Mouse (Mus musculus) left cerebral cortex, adult 8-10 months (tissue): ENCODE data around the gene Prkcd. TPM values are rescaled to one million over a fixed set of nuclear protein-coding genes. Genes with fewer than 3 reads are reported as not detected.
"Not testable (repeated sequence)": the region's sequence is repeated elsewhere in the genome, so short reads cannot be mapped to it uniquely, and the experiment has no call there.

Experiments
- DNase-seq, 2 experiments: peaks; one replicate each; pipeline ENCODE4 v3.0.0; 2022; ENCODE audit warnings: low spot score in 2 of 2
- total RNA-seq, 4 experiments: library from RNA; stranded (reverse); gene quantifications; 2 replicates each; pipeline ENCODE4 v1.2.4; 2022

Prkcd gene
- total RNA-seq, 4 experiments from 2014 or later = 16.0 to 47.2 (median 18.0) TPM

- DNase-seq = no peak
Measured at GRCm38 (mm10) chr14:30608176-30608575, 17.8 kb downstream of the Prkcd start.

- DNase-seq = no peak
Measured at GRCm38 (mm10) chr14:30607696-30608095, 18.3 kb downstream of the Prkcd start.

- DNase-seq = no peak
Measured at GRCm38 (mm10) chr14:30606817-30607216, 19.2 kb downstream of the Prkcd start.

GRCm38 (mm10) chr14:30597142-30597541, 28.9 kb downstream of the Prkcd start:
- DNase-seq = no peak

- DNase-seq = no peak
Measured at GRCm38 (mm10) chr14:30596407-30596806, 29.6 kb downstream of the Prkcd start.

GRCm38 (mm10) chr14:30595576-30596313, 30.3 kb downstream of the Prkcd start:
- DNase-seq = no peak

GRCm38 (mm10) chr14:30594092-30594695, 31.8 kb downstream of the Prkcd start:
- peak in 1 of 2 experiments; percentile 38 for DNase-seq

GRCm38 (mm10) chr14:30593279-30594091, 32.5 kb downstream of the Prkcd start:
- peak; percentile 21 to 28 for DNase-seq

- DNase-seq = peak; percentile 43 to 48
Measured at GRCm38 (mm10) chr14:30591417-30591816, 34.6 kb downstream of the Prkcd start.

- no peak for DNase-seq
Measured at GRCm38 (mm10) chr14:30590918-30591317, 35.1 kb downstream of the Prkcd start.

GRCm38 (mm10) chr14:30590041-30590645, 35.9 kb downstream of the Prkcd start:
- DNase-seq = no peak

- no peak for DNase-seq
Measured at GRCm38 (mm10) chr14:30586780-30587461, 39.1 kb downstream of the Prkcd start.

GRCm38 (mm10) chr14:30585323-30585722, 40.7 kb downstream of the Prkcd start:
- DNase-seq = no peak

- no peak for DNase-seq
Measured at GRCm38 (mm10) chr14:30584497-30585251, 41.3 kb downstream of the Prkcd start.

GRCm38 (mm10) chr14:30584077-30584476, 41.9 kb downstream of the Prkcd start:
- DNase-seq = no peak

GRCm38 (mm10) chr14:30581238-30581637, 44.8 kb downstream of the Prkcd start:
- no peak for DNase-seq

GRCm38 (mm10) chr14:30579882-30580281, 46.1 kb downstream of the Prkcd start:
- no peak for DNase-seq

- DNase-seq = no peak
Measured at GRCm38 (mm10) chr14:30579180-30579579, 46.8 kb downstream of the Prkcd start.

- not testable (repeated sequence) for DNase-seq
Measured at GRCm38 (mm10) chr14:30577303-30578062, 48.5 kb downstream of the Prkcd start.

- DNase-seq = no peak
Measured at GRCm38 (mm10) chr14:30576260-30576659, 49.8 kb downstream of the Prkcd start.
